Mouse (Mus musculus) urinary bladder, postnatal 14 days (tissue): ENCODE measurements around the gene Them7.
A peak's percentile ranks its signal among the peaks of the same experiment; 100 is the strongest.

Experiments used
- DNase-seq: peaks from one replicate; pipeline ENCODE4 v3.0.0; 2021; ENCODE audit warnings: low spot score

The Them7 gene

DNA sequence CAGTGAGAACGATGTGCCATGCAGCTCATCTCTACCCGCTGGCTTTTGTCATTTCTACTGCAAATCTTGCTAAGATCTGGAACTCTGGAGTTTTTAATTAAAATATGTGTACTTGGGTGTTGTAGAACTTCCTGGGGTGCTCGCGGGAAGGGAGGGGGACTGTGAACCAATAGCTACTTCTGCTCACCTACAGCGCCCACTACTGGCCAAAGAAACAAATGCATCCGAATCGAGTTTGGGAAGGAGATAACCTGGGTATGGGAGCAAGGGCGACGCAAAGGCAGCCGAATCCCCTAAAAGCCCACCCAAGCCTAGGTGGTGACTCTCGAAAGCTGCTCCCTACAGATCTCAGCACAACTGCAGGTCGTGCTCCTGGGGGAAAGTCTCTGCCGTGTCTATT, 87.3 kb downstream of the Them7 start:
- no peak for DNase-seq

GRCm38 (mm10) chr2:105311991-105312390, 87.9 kb downstream of the Them7 start:
- no peak for DNase-seq

DNA sequence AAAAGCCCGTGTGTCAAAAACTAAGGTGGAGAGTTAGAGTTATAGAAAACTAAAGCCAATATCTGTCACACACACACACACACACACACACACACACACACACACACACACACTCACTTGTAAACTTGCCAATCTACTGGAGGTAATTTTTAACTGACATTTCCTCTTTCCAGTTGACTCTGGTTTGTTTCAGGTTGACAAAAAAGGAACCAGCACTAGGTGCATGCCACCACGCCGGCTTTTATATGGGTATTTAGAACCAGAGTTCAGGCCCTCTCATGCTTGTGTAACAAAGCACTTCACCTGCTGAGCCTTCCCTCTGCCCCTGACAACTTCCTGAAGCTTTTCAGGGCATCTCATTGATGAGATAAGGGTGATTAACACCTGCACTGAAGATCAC, 89.0 kb downstream of the Them7 start:
- no peak for DNase-seq

- DNase-seq, result no peak
These were observed 93.5 kb downstream of the Them7 start for GRCm38 (mm10) chr2:105317556-105318184.

- DNase-seq, result no peak
These were observed 101.9 kb downstream of the Them7 start for GRCm38 (mm10) chr2:105326067-105326466.

GRCm38 (mm10) chr2:105330024-105330423, 105.9 kb downstream of the Them7 start:
- no peak for DNase-seq

GRCm38 (mm10) chr2:105333107-105333506, 109.0 kb downstream of the Them7 start:
- DNase-seq, result no peak

DNA sequence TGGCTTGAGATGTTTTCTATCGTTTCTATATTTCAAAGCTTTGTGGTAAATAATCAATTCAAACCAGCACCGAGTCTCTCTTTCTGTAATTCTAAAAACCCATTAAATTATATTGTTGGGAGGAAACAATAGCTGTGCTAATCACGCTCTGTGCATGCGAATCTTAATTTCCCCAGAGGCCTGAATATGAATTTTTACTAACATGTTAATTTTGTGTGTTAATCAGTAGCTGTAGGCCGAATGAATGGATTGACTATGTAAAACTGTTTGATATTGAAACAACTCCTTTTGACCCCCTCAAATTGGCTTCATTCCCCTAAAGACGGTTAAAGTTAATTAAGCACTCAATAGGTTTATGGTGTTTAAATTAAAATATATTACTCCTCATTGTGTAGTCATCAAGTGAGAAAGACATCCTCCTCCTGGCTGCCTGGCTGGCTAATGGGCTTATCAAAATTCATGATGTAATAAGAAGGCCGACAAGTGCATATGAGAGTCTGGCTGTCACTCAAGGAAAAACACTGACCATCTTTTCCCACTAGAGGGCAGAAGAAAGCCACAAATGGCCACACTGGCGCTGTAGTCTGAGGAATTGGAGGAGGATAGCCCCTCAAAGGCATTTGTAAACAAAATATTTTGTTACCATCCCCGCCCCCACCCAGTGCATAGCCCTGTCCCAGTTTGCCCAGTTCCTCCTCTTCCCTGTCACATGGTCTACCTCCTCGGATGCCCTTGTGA, 110.0 kb downstream of the Them7 start:
- DNase-seq, result peak; percentile 36

GRCm38 (mm10) chr2:105335661-105336060, 111.5 kb downstream of the Them7 start:
- DNase-seq, result no peak

- no peak for DNase-seq
These were observed 112.4 kb downstream of the Them7 start for GRCm38 (mm10) chr2:105336314-105337027.

- no peak for DNase-seq
These were observed 113.2 kb downstream of the Them7 start for GRCm38 (mm10) chr2:105337171-105337875.

GRCm38 (mm10) chr2:105339993-105340392, 115.9 kb downstream of the Them7 start:
- DNase-seq, result no peak

GRCm38 (mm10) chr2:105348886-105349285, 124.8 kb downstream of the Them7 start:
- DNase-seq, result no peak

GRCm38 (mm10) chr2:105356791-105357190, 132.7 kb downstream of the Them7 start:
- DNase-seq, result no peak

GRCm38 (mm10) chr2:105358040-105358439, 133.9 kb downstream of the Them7 start:
- no peak for DNase-seq

DNA sequence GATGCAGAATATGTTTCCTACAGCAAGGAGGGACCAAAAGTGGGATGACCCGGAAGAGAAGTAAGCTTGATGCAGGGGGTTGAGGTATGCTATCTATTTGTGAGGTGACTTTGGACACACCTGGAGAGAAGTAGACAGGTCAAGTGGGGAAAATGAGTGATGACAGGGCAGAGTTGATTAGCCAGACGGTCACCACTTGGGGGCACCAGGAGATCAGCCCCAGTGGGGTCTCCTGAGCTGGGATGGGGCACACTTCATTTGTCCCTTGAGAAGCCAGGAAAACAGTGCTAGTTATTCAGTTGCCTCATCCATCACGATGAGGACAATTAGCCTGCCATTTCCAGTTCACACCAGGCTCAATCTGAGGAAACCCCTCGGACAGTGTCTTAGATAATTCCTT, 143.5 kb downstream of the Them7 start:
- no peak for DNase-seq

DNA sequence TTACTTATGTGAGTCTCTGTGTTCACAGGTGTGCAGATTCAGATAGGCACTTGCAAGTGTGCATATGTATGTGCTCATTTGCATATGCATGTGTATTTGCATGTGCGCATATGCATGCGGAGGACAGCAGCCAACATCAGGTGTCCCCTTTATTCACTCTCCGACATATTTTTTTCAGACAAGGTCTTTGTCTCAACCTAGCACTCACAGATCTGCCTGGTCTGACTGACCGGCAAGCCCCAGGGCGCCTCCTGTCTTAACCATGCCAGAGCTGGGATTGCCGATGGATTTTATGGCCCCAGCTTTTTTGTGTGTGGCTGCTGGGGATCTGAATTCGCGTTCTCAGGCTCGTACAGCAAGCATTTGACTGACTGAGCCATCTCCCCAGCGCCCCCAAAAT, 146.1 kb downstream of the Them7 start:
- no peak for DNase-seq

DNA sequence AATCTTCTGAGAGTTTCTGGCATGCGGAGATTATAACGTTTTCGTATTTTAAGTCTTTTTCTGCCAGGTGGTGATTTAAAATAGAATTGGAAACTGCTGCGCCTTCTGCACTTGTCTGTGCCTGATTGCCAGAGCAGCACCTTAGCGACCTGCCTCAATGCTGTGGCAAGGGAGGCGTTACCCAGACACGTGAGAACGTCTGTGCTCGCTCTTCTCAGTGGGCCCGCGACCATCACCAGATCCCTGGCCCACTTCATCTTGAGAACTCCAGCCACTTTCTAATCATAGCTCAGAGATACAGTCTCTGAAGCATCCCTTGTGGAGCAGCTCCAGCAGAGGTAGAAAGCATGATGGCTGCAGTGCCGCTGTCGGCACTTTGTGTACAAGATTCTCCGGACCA, 146.6 kb downstream of the Them7 start:
- DNase-seq, result no peak

DNA sequence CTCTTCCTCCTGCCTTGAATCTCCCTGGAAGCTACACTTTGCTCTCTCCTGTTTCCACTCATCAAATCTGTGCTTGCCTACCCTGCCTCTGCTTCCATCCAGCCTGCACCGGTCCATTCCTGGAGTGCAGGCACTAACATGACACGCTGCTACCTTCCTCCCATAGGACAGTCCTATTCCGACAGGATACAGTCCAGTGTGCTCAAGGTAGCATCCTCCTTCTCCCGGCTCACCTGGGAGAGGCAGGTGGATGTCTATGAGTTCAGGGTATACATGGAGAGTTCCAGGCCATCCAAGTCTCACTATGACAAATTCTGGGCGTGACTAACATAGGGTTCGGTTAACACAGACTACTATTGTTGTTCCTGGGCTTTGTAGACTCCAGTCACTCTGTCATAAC, 148.0 kb downstream of the Them7 start:
- DNase-seq, result no peak

DNA sequence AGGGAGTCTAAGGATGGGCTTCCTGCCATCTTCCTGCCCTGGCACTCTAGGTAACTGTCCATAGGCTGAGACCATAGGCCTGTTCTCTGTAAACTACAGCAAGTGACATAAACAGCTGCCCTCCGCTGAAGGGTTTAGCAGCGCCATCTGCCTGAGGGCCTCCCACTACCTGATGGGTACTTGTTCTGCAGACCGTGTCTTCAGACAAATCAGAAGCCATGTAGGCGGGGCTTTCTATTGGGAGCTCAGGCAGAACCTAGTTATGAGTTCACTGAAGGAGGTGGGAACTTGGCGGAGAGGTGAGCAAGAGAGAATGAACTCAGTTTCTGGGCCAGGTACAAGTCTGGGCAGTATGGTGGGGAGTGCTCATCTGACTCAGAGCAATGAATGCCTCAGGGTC, 148.6 kb downstream of the Them7 start:
- DNase-seq, result no peak

DNA sequence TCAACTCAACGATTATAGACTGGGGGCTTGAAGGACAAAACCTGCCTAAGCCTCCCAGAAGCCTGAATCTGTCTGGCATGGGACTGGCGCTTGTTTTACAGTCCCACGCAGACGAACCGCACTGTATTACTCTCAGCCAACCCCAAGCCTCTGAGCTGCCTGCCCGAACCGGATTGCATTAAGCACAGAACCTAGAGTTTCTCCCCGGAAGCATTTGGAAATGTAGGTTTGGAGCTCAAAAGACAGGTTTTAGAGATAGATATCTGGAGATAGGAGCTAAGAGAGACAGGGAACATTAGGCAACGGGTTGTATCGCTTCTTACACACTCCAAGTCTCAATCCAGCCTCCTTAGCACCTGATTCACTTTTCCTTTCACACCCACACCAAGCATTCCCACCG, 149.5 kb downstream of the Them7 start:
- no peak for DNase-seq

DNA sequence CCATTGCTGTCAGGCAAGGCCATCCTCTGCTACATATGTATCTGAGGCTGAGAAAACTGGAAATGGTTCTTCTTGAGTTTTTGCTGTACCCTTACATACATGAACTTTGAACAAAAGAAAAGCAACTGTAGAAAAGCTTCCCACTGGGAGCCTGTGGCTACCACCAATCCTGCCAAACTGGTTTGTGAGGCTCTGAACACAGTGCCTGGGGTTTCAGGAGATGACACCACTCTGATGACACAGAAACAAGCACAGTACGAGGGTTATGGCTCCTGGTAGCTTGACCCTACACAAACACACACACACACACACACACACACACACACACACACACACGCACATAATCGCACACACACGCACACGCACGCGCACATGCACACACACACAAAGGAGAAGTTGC, 151.1 kb downstream of the Them7 start:
- peak; percentile 49 for DNase-seq

DNA sequence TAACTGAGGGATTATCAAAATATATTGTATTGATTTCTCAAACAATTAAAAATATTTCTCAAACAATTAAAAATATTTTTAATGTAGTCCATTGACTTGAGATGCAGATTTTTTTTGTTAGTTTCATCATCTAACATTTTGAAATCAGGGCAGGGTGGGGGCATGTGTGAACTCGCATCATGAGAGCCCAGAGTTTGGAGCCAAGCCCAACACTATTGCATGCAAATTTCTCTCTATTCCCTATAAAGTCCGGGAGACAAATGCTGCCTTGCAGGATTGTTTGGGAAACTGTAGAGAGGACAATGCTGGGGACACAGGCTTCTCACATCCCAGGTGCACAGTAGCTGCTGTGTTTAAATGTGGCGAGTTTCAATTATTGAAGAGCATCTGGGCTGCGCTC, 151.6 kb downstream of the Them7 start:
- peak; percentile 36 for DNase-seq
